Mouse (Mus musculus) lung, embryonic 16.5 days (tissue): ENCODE measurements around the gene Ldhc. TPM values are rescaled to one million over a fixed set of nuclear protein-coding genes. Genes with fewer than 3 reads are reported as not detected.

Source experiments
- ATAC-seq: fragments of 200-750 bp; cut with Nextera tagmentation; 2 replicates; pipeline ENCODE4 v1.8.0; 2017; ENCODE audit warnings: low read depth, mild to moderate bottlenecking, moderate library complexity
- H3K27ac ChIP-seq: fragments of 300-500 bp; sonication (generic); 2 replicates; pipeline ENCODE4 v1.5.1; 2014; ENCODE audit warnings: mild to moderate bottlenecking, control low read depth, low read length
- H3K27me3 ChIP-seq: fragments of 300-500 bp; sonication (generic); 2 replicates; pipeline ENCODE4 v1.6.1; 2014; ENCODE audit warnings: low read depth, low read length, mixed read lengths; ENCODE audit not compliant: control insufficient read depth, insufficient read depth
- H3K36me3 ChIP-seq: fragments of 300-500 bp; sonication (generic); 2 replicates; pipeline ENCODE4 v1.6.1; 2014; ENCODE audit warnings: low read length; ENCODE audit not compliant: control insufficient read depth, insufficient read depth
- H3K4me1 ChIP-seq: fragments of 300-500 bp; sonication (generic); replicated peaks from 2 replicates; pipeline ENCODE4 v1.6.1; 2014; ENCODE audit warnings: low read length, mixed read lengths; ENCODE audit not compliant: control insufficient read depth, insufficient read depth
- H3K4me2 ChIP-seq: fragments of 300-500 bp; sonication (generic); 2 replicates; pipeline ENCODE4 v1.6.1; 2014; ENCODE audit warnings: low read depth, low read length, control low read depth
- H3K4me3 ChIP-seq: fragments of 300-500 bp; sonication (generic); 2 replicates; pipeline ENCODE4 v1.5.1; 2014; ENCODE audit warnings: mild to moderate bottlenecking, low read length, control low read depth
- H3K9ac ChIP-seq: fragments of 300-500 bp; sonication (generic); 2 replicates; pipeline ENCODE4 v1.6.1; 2014; ENCODE audit warnings: low read length, control low read depth
- H3K9me3 ChIP-seq: fragments of 300-500 bp; sonication (generic); 2 replicates; pipeline ENCODE4 v1.6.1; 2016; ENCODE audit warnings: low read length; ENCODE audit not compliant: control insufficient read depth
- WGBS: fragments of 180-500 bp; shearing (Covaris S2); extraction: QIAGEN DNeasy Blood & Tissue Kit; methylation state at CpG from one replicate; pipeline ENCODE4 v1.1.7; 2014; 5-methylcytosine and 5-hydroxymethylcytosine counted together
- polyA plus RNA-seq: library from polyadenylated mRNA; unstranded; fragments of >200 nt; fragmentation: Nextera tagmentation; extraction: Ambion mirVana; gene quantifications from 2 replicates; pipeline ENCODE4 v1.2.1, GENCODE M21; 2015

Gene Ldhc
- polyA plus RNA-seq, 1 experiment from 2014 or later = 0.14 TPM

DNA sequence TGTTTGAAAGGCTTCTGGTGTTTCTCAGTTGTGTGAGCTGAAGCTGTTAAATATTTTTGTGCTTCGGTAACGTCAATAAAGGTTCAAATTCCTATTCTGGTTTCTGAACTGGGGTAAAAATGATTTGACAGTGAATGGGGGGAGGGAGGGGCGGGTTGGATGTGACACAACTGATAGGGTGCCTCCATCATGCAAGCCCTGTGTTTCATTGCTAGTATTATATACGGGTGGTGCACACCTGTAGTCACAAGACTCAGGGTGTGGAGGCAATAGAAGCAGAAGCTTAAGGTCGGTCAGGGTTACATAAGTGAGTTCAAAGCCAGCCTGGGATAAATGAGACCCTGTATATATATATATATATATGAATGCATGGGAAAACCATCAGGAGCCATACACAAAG is 21.1 kb upstream of the Ldhc start:
- no peaks in the 10 kb centered on the region for H3K9me3 ChIP-seq

DNA sequence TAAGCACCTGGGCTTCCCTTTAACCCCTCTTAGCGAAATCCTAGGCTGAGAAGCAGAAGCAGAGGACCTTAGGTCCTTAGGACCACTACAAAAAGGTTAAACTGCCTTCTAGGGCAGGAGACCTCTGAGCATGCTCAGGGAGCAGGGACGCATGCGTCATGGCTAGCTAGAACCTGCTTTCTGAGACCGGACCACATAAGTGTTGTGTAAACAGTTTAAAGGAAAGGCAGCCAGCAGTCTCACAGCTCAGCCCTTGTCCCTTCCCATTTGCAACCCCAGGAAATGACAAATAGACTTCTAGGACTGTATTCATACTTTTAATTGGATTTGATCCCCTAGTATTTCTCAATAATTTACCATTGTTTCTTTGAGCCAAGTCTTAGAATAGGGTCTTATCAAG is 20.7 kb upstream of the Ldhc start:
- Histone ChIP-seq H3K4me2 (peak overlapping the region; percentile 12; the same call in 1 of the 2 replicates), H3K36me3 (no peaks in the 10 kb centered on the region)

More for the DNA sequence above, 21.1 kb upstream of the Ldhc start:
- ATAC-seq = no peak
- peak overlapping the region; percentile 89 for H3K27ac ChIP-seq
- no peak overlapping the region for H3K9ac ChIP-seq
- H3K4me1 ChIP-seq = peaks cover 46% of the 10 kb centered on the region
- H3K36me3 ChIP-seq = no peaks in the 10 kb centered on the region
- 74% methylated on average over 5 of the region's 5 CpGs for WGBS
- H3K27me3 ChIP-seq = no peaks in the 10 kb centered on the region
- H3K4me2 ChIP-seq = no peak overlapping the region; the same call in 1 of the 2 replicates
- H3K4me3 ChIP-seq = no peak overlapping the region

DNA sequence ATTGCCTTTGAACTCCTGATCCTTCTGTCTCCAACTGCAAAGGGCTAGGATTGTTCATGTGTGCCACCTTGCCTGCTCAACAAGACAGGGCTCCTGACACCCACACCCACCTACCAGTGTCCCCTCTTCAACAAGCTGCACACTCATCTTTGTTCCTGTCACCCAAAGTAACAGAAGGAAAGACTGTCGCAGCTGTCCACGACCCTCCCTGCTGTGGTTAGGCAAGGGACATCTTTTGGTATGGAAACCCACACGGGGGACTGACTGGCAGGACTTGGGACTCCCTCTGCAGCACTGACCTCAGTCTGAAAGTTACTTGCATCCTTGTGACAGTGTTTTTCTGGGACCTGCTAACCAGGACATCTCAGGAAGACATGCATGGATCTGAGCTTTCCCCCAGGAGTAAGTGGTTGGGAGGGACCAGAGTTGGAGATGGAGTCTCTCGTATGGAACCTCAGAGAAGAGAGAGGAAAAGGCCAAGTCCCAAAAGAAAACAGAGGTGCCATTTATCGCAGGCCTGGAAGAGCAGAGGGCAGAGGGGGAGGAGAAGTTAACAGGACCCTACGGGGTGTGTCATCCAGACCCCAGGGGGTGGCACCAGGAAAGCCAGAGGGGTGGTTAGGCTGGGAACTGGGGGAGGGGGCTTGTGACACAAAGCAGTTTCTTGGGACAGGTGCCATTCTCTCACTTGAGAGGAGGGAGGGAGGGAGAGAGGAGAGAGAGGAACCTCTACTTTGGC is 20.0 kb upstream of the Ldhc start, which contains the start of gene Ldha:
Gene Ldha, plus strand, starts transcription at position 689 of the 739 bp plus-strand sequence.
- ATAC-seq = no peak
- WGBS = 25% methylated on average over 6 of the region's 6 CpGs
- Histone ChIP-seq H3K4me2 (peak within 1 kb of the TSS; percentile 12; the same call in 1 of the 2 replicates), H3K4me3 (no peak within 1 kb of the TSS), H3K4me1 (peaks cover 50% of the 10 kb centered on the region), H3K9ac (no peak within 1 kb of the TSS), H3K27ac (peak within 1 kb of the TSS; percentile 89), H3K9me3 (no peaks in the 10 kb centered on the region), H3K27me3 (no peaks in the 10 kb centered on the region), H3K36me3 (no peaks in the 10 kb centered on the region)

More for the DNA sequence above, 20.7 kb upstream of the Ldhc start:
- Histone ChIP-seq H3K27me3 (no peaks in the 10 kb centered on the region), H3K9me3 (no peaks in the 10 kb centered on the region), H3K27ac (peak overlapping the region; percentile 89), H3K4me1 (peaks cover 50% of the 10 kb centered on the region), H3K9ac (no peak overlapping the region), H3K4me3 (no peak overlapping the region)
- 19% methylated on average over 4 of the region's 4 CpGs for WGBS
- ATAC-seq = peak; percentile 58

DNA sequence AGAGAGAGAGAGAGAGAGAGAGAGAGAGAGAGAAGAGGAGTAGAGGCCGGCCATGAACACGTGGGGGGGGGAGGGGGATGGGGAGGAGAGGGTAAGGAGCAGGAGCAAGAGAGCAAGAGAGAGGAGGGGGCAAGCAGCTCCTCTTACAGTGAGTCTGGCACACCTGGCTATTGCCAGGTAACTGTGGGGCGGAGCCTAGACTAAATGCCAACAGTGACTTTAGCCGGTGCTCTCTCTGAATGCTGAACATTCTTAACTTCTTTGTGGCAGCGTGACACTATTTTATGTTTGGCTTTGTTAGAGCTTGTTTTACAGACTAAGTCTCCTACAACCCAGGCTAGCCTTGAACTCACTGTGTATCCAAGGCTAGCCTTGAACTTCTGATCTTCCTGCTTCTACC is 18.7 kb upstream of the Ldhc start:
- H3K9ac ChIP-seq = no peak overlapping the region
- peaks cover 55% of the 10 kb centered on the region for H3K4me1 ChIP-seq
- no peak overlapping the region for H3K27ac ChIP-seq
- no peaks in the 10 kb centered on the region for H3K27me3 ChIP-seq
- H3K36me3 ChIP-seq = no peaks in the 10 kb centered on the region
- 30% methylated on average over 5 of the region's 5 CpGs for WGBS
- H3K4me2 ChIP-seq = no peak overlapping the region
- ATAC-seq = no peak
- no peaks in the 10 kb centered on the region for H3K9me3 ChIP-seq
- H3K4me3 ChIP-seq = no peak overlapping the region

DNA sequence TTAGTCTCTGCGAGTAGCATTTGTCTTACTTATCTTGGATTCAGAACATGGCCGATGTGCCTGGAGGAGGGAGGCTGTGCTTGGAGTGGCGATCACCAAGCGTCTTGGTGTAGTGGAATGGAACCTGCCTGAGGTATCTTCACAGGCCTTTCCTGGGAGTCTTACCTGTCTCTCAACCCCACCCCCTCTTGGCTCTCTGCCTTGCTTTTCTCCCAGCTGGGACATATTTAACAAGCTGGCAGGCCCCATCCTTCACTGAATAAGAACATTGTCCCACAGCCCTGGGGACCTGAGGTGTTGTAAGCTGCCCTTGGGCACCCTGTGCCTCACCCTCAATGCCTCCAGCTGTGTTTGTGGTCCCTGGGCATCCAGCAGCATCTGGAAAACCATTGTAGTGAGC is 17.4 kb upstream of the Ldhc start:
- Histone ChIP-seq H3K4me3 (no peak overlapping the region), H3K9me3 (no peaks in the 10 kb centered on the region), H3K9ac (no peak overlapping the region), H3K27me3 (no peaks in the 10 kb centered on the region), H3K36me3 (peaks cover 5% of the 10 kb centered on the region), H3K4me2 (no peak overlapping the region), H3K27ac (no peak overlapping the region), H3K4me1 (peaks cover 51% of the 10 kb centered on the region)
- 75% methylated on average over 4 of the region's 4 CpGs for WGBS
- ATAC-seq = no peak

DNA sequence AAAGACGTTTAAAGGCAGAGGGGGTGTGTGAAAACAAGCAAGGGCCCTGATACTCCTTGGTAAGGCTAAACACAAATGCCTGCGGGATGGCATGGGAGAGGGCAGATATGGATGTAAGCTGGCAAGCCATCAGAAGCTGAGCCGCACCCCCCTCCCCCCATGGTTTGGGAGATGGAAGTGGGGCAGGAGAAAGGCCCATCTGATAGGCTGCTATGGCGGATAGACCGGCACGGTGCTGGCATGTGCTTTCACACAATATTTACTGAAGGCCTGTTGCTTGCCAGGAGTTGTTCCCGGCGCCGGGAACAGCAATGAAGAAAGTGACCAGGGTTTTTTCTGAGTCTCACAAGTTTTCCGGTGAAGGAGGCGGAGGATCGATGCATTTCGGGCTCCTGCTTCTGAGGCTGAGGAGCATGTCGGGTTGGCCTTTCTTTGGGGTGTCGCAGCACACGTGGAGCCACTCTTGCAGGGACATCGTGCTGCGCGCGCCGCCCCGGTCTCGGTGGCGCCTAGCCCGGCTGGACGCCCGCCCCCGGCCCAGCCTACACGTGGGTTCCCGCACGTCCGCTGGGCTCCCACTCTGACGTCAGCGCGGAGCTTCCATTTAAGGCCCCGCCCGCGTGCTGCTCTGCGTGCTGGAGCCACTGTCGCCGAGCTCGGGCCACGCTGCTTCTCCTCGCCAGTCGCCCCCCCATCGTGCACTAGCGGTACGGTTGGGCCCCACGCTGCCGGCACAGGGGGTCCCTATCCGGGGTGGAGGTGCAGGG is 15.6 kb upstream of the Ldhc start:
- under 1% methylated on average over 51 of the region's 51 CpGs for WGBS

DNA sequence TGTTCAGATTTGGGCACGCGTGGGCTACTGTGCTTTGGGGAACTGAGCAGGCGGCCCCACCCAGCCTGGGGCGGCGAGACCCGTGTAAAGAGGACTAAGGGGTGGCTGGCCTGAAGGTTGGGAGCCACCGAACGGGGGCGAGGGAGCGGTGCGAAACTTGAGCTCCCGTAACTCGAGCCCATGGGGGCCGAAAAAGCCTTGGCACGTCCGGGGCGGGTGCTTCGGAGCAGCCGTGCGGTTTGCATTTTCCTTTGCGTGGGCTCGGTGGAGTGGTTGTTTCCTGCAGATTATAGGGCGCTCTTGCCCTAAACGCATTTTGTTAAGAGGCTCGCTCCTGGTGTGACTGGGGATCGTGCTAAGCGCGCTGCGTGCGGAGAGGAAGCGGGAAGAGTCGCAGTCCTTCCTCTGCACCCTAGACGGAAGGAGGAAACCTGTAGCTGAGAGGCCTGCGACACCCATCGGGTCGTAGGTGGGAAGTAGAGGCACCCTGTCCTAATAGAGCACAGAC is 15.0 kb upstream of the Ldhc start:
- Histone ChIP-seq H3K27me3 (no peaks in the 10 kb centered on the region), H3K27ac (peak overlapping the region; percentile 99), H3K36me3 (peaks cover 28% of the 10 kb centered on the region), H3K9me3 (no peaks in the 10 kb centered on the region), H3K4me1 (peaks cover 27% of the 10 kb centered on the region), H3K9ac (peak overlapping the region; percentile 100), H3K4me2 (peak overlapping the region; percentile 92), H3K4me3 (peak overlapping the region; percentile 97)
- ATAC-seq = no peak
- 0% methylated on average over 36 of the region's 36 CpGs for WGBS

More for the DNA sequence above, 15.6 kb upstream of the Ldhc start:
- peaks cover 22% of the 10 kb centered on the region for H3K36me3 ChIP-seq
- peak overlapping the region; percentile 100 for H3K9ac ChIP-seq
- peak overlapping the region; percentile 99 for H3K27ac ChIP-seq
- H3K4me2 ChIP-seq = peak overlapping the region; percentile 92
- H3K9me3 ChIP-seq = no peaks in the 10 kb centered on the region
- ATAC-seq = peak; percentile 94
- H3K4me1 ChIP-seq = peaks cover 33% of the 10 kb centered on the region
- H3K27me3 ChIP-seq = no peaks in the 10 kb centered on the region
- peak overlapping the region; percentile 97 for H3K4me3 ChIP-seq

DNA sequence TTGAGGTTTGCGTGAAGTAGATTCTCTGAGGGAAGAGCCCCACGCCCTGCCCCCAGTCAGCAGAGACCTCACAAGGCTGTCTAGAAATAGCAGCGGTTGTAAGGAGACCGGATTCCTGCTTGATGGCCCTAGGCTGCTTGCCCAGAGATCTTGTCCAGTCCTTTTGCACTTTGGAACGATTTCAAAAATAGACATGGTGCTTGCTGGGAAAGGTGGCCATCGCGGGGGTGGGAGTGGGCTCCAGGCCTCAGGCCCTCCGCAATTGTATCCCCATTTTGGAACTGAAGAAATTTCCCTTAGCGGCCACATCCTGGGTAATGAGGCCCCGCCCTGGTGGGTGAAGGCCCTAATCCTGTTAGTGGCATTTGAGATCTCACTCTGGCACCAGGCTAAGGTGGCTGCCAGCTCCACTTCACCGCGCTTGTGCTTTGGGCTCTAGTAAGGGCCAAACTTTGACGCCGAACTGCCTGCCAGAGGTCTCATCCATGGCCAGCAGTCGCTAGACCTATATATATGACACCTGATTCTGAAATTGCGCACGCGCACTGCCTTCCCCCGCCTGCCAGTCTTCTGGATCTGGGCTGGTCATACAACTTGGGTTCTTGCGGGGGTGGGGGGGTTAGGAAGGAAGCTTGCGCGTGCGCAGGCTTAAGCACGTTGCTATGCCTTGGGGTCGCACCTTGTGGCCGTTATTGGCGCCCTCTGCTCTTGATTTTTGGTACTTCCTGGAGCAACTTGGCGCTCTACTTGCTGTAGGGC is 14.3 kb upstream of the Ldhc start:
- Histone ChIP-seq H3K4me2 (peak overlapping the region; percentile 92), H3K9me3 (no peaks in the 10 kb centered on the region), H3K27ac (peak overlapping the region; percentile 99), H3K4me1 (peaks cover 20% of the 10 kb centered on the region), H3K36me3 (peaks cover 33% of the 10 kb centered on the region), H3K27me3 (no peaks in the 10 kb centered on the region), H3K9ac (peak overlapping the region; percentile 100), H3K4me3 (peak overlapping the region; percentile 97)
- peak; percentile 34 for ATAC-seq
- under 1% methylated on average over 28 of the region's 28 CpGs for WGBS
